Mouse (Mus musculus) gastrocnemius, adult 2 months (tissue): ENCODE results near the gene Neto2. TPM values are rescaled to one million over a fixed set of nuclear protein-coding genes. Genes with fewer than 3 reads are reported as not detected.

Experiments used
- DNase-seq: peaks from one replicate; pipeline ENCODE4 v3.0.0; 2022
- H3K27ac ChIP-seq: fragments of 200-600 bp; 2 replicates; pipeline ENCODE4 v1.8.1; 2022; ENCODE audit warnings: mild to moderate bottlenecking
- H3K4me3 ChIP-seq: fragments of 200-600 bp; 2 replicates; pipeline ENCODE4 v1.8.1; 2022; ENCODE audit warnings: mild to moderate bottlenecking, moderate library complexity
- CTCF ChIP-seq: fragments of 200-600 bp; IDR thresholded peaks from 2 replicates; pipeline ENCODE4 v1.8.1; 2022; ENCODE audit warnings: antibody characterized with exemption, mild to moderate bottlenecking, moderate library complexity
- intact Hi-C: fragments of 180-260 bp; cut with DNase I; formaldehyde crosslinking; loops from one replicate; pipeline ENCODE4 v1.15.1; 2025
- microRNA-seq: library from miRNA; unstranded; fragments of <30 nt; microRNA quantifications from one replicate; pipeline ENCODE4 v1.2.0, GENCODE M21; 2021
- total RNA-seq, 2 experiments: library from RNA; stranded (reverse); gene quantifications; 2 replicates each; pipeline ENCODE4 v1.2.3; 2021

Gene Neto2
- total RNA-seq, 2 experiments from 2014 or later = 0.86 to 3.8 TPM

- no peak for DNase-seq
- intact Hi-C loops = no loop called here
- no peak overlapping the region for H3K4me3 ChIP-seq
- TF ChIP-seq CTCF = no peak
- no peak overlapping the region for H3K27ac ChIP-seq
These were observed 103.1 kb downstream of the Neto2 start for GRCm38 (mm10) chr8:85597413-85598191.

DNA sequence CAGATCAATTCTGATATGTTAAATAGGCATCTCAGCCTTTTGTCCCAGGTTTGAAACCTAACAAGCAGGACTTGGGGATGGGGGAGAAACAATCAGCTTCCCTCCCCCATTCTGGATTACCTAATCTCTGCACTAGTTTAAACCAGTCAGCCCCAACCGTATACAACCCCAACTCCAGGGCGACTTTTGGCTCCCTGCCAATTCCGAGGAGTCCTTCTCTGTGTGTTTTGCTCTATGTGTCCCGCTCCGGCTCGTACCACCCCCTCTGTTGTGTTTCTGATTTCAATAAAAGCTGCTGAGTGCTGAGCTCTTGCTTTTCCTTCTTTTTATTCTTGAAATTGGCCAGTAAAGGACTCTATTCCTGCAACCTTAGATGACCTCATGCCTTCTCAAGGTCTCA is 105.3 kb downstream of the Neto2 start:
- Histone ChIP-seq H3K4me3 (no peak overlapping the region), H3K27ac (no peak overlapping the region)
- TF ChIP-seq CTCF = no peak
- intact Hi-C loops = no loop called here
- DNase-seq = no peak

DNA sequence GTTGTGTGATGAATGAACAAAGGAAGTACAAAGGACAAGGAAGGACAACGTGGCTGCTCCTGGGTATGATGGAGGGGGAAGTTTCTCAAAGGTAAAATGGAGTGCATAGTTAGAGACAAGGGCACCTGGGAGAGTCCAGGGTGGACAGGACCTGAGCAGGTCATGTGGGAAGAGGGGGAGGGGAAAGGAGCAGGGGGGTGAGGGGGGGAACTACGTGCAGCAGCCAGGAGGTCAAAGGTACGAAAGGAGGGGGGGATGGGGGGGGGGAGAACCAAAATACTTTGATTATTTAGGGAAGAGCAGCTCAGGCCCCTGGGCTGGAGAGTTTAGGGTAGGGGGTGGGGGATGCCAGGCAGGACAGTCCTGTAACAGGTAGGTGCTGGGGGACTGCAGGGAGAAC is 105.7 kb downstream of the Neto2 start:
- intact Hi-C loops = no loop called here
- no peak for DNase-seq
- Histone ChIP-seq H3K27ac (no peak overlapping the region), H3K4me3 (no peak overlapping the region)
- no peak for TF ChIP-seq CTCF

GRCm38 (mm10) chr8:85593324-85593723 is 107.4 kb downstream of the Neto2 start:
- intact Hi-C loops = no loop called here
- TF ChIP-seq CTCF = no peak
- Histone ChIP-seq H3K27ac (no peak overlapping the region), H3K4me3 (no peak overlapping the region)
- DNase-seq = no peak

DNA sequence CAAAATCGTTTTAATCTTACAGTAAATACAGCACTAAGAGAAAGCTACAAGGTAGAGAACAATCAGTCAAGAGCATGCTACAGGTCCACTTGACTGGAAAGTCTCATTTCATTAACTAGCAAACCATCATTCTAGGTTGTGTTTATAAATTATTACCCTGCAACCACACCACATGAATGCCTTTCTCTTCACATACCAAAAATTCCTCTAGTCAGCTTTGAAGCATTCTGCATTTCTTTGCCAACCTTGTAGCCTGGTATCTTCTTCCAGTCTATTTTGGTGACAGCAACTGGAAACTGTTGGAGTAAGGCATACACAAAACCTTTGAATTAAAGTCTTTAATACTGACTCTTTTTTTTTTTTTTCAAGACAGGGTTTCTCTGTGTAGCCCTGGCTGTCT is 109.2 kb downstream of the Neto2 start:
- no peak for DNase-seq

DNA sequence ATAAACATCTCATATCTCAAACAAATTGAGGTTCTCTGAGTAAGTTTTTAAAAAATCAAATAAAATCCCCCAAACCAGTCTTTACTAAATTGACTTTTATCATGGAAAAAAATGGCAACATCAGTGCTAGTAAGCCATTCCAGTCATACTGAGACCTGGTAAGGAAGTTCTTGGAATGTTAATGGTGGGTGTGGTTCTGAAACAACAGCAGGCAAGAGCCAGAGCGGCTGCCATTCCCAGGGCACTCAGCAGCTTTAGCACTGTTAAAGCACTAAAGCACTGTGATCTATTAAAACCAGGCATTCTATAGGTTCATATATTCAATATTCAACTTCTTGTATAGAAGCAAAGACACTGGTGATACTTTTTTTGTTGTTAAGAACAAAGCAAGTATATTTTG is 110.5 kb downstream of the Neto2 start:
- DNase-seq = no peak
- Histone ChIP-seq H3K4me3 (no peak overlapping the region), H3K27ac (no peak overlapping the region)
- TF ChIP-seq CTCF = no peak
- intact Hi-C loops = no loop called here

More for the DNA sequence above, 109.2 kb downstream of the Neto2 start:
- Histone ChIP-seq H3K4me3 (no peak overlapping the region), H3K27ac (peak overlapping the region; percentile 58; the same call in 1 of the 2 replicates)
- TF ChIP-seq CTCF = no peak
- intact Hi-C loops = no loop called here

DNA sequence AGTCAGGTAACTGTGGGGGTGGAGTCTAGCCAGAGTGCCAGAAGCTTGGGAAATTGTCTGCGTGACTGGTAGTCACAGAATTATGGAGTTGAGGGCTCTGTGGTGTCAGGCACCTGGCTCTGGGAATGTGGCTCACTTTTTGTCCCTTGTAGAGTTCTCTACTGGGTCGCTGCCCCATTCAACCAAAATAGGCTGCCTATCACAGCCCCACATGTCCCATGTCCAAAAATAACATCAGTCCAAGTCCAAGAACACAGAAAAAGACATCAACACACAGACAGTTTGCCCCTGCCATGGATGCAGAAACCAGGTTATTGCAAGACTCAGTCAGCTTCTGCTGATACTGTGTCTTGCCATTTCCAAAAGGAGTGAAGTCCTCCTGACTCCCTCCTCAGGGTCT is 112.1 kb downstream of the Neto2 start:
- DNase-seq = peak; percentile 25
- TF ChIP-seq CTCF = no peak
- intact Hi-C loops = no loop called here
- Histone ChIP-seq H3K4me3 (peak overlapping the region; percentile 42), H3K27ac (peak overlapping the region; percentile 85)

Small RNA genes lying within 50 kb of the gene (microRNA-seq; reads per million reads assigned to microRNA genes)
- not detected for gene Mir8109

Other genes with a start within 250 kb of the Neto2 start
- gene Gpt2, start 208.3 kb downstream of the Neto2 start, total RNA-seq = 100 to 1,000 TPM; 203 to 433 TPM
- gene Dnaja2, start 145.6 kb downstream of the Neto2 start, total RNA-seq = 100 to 1,000 TPM; 204 to 232 TPM
- 10 to 100 TPM; 39.5 to 45.8 TPM for gene Itfg1, start 140.0 kb upstream of the Neto2 start, total RNA-seq
- gene Phkb, start 140.0 kb upstream of the Neto2 start, total RNA-seq = 100 to 1,000 TPM; 268 to 447 TPM